Mouse (Mus musculus) liver, embryonic 14.5 days (tissue): ENCODE data around the gene Arhgap22. TPM values are rescaled to one million over a fixed set of nuclear protein-coding genes. Genes with fewer than 3 reads are reported as not detected.

Experiments used
- ATAC-seq: fragments of 200-750 bp; cut with Nextera tagmentation; 2 replicates; pipeline ENCODE4 v1.8.0; 2017; ENCODE audit warnings: moderate number of reproducible peaks, mild to moderate bottlenecking, moderate library complexity; ENCODE audit not compliant: insufficient read depth
- DNase-seq, 3 experiments: peaks; one replicate each; pipeline ENCODE4 v3.0.0-alpha.2; 2012 to 2013; ENCODE audit warnings: low read depth in 3 of 3, low spot score in 3 of 3
- H3K27ac ChIP-seq: fragments of 300-500 bp; sonication (generic); 2 replicates; pipeline ENCODE4 v1.5.1; 2014; ENCODE audit warnings: moderate library complexity, mild to moderate bottlenecking, control low read depth, inconsistent platforms
- H3K27me3 ChIP-seq: fragments of 300-500 bp; sonication (generic); 2 replicates; pipeline ENCODE4 v1.6.1; 2014; ENCODE audit warnings: mild to moderate bottlenecking, low read length, moderate library complexity; ENCODE audit not compliant: control insufficient read depth, insufficient read depth
- H3K36me3 ChIP-seq: fragments of 300-500 bp; sonication (generic); replicated peaks from 2 replicates; pipeline ENCODE4 v1.6.1; 2014; ENCODE audit warnings: low read depth; ENCODE audit not compliant: control insufficient read depth, insufficient read depth
- H3K4me1 ChIP-seq, 2 experiments: fragments of 200-500 bp in 1 of 2; fragments of 300-500 bp in 1 of 2; sonication (generic) in 1 of 2; replicated peaks; 2 replicates each; pipeline ENCODE4 v1.6.1; 2012 to 2014; ENCODE audit warnings: antibody characterized with exemption in 1 of 2, inconsistent platforms in 1 of 2, low read length in 1 of 2; ENCODE audit not compliant: control insufficient read depth in 2 of 2, insufficient read depth in 2 of 2
- H3K4me2 ChIP-seq: fragments of 300-500 bp; sonication (generic); 2 replicates; pipeline ENCODE4 v1.6.1; 2014; ENCODE audit warnings: low read depth, mild to moderate bottlenecking, control low read depth, moderate library complexity
- H3K4me3 ChIP-seq, 2 experiments: fragments of 200-500 bp in 1 of 2; fragments of 300-500 bp in 1 of 2; sonication (generic) in 1 of 2; 2 replicates each; pipeline ENCODE4 v1.5.1; 2012 to 2014; ENCODE audit warnings: low read depth in 2 of 2, low read length in 2 of 2, mild to moderate bottlenecking in 2 of 2, control low read depth in 1 of 2, inconsistent platforms in 1 of 2, moderate library complexity in 1 of 2; ENCODE audit not compliant: insufficient read depth in 1 of 2
- H3K9ac ChIP-seq: fragments of 300-500 bp; sonication (generic); replicated peaks from 2 replicates; pipeline ENCODE4 v1.6.1; 2014; ENCODE audit warnings: mild to moderate bottlenecking, control low read depth, moderate library complexity
- H3K9me3 ChIP-seq: fragments of 300-500 bp; sonication (generic); 2 replicates; pipeline ENCODE4 v1.6.1; 2016; ENCODE audit warnings: low read length, mixed read lengths; ENCODE audit not compliant: control insufficient read depth
- CTCF ChIP-seq: IDR thresholded peaks from 2 replicates; pipeline ENCODE4 v1.5.1; 2016; ENCODE audit warnings: antibody characterized with exemption, low read depth, control low read depth
- EP300 ChIP-seq: IDR thresholded peaks from 2 replicates; pipeline ENCODE4 v1.6.1; 2016; ENCODE audit warnings: antibody characterized with exemption, low read depth
- WGBS: fragments of 180-500 bp; shearing (Covaris S2); extraction: QIAGEN DNeasy Blood & Tissue Kit; methylation state at CpG from one replicate; pipeline ENCODE4 v1.1.7; 2014; ENCODE audit not compliant: insufficient replicate concordance; 5-methylcytosine and 5-hydroxymethylcytosine counted together
- polyA plus RNA-seq, 2 experiments: library from polyadenylated mRNA; depleted of rRNA in 1 of 2; stranded (reverse) in 1 of 2; unstranded in 1 of 2; fragments of >200 nt; fragmentation: Nextera tagmentation in 1 of 2; extraction: Ambion mirVana in 1 of 2; gene quantifications; 2 replicates each; pipeline versions ENCODE4 v1.2.1 to v1.2.3; 2012 to 2014

Arhgap22 gene
- polyA plus RNA-seq, 2 experiments: 2.0 to 2.6 TPM

DNA sequence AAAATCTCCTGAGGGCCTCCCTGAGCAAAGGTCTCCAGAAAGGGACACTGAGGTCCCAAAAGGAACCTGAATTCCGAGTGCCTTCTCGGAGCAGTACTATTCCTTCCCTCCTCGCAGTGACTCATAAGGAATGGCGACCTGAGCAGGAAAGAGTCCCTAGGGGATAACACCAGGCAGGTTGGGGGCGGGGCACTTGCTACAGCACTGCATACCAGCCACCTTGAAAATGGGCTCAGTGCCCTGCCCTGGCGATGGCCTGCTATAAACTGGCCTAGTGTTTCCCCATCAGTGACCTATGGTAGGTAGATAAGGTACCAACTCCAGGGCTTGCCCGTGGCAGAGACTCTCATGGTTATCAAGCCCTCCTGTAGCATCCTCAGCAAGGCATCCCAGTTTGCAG is 100.3 kb downstream of the Arhgap22 start:
- H3K9ac ChIP-seq: no peak overlapping the region
- H3K4me3 ChIP-seq: no peak overlapping the region
- no peak overlapping the region for H3K4me2 ChIP-seq
- 23% methylated on average over 7 of the region's 7 CpGs for WGBS
- H3K9me3 ChIP-seq: no peaks in the 10 kb centered on the region
- no peak for ATAC-seq
- no peaks in the 10 kb centered on the region for H3K36me3 ChIP-seq
- no peaks in the 10 kb centered on the region for H3K4me1 ChIP-seq
- H3K27ac ChIP-seq: no peak overlapping the region
- peaks cover 4% of the 10 kb centered on the region for H3K27me3 ChIP-seq
- TF ChIP-seq CTCF: no peak
- TF ChIP-seq EP300: no peak
- no peak for DNase-seq

DNA sequence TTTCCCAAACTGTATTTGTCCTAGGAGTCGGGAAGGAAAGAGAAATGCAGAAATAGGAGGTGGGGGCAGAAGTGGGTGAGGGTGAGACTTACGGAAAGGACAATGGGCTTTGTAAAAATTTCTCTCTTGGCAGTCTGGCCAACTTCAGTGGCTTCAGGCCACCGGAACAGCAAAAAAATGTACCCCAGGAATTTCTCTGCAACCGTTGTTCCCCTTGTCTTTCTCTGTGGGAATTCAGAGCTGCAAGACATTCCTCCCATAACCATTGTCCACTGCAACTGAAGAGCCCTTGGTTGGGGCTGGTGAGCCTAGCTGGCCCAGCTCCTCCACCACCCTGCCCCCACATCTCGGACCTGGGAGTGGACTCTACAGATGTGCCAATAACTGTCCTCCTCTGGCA is 101.3 kb downstream of the Arhgap22 start:
- Histone ChIP-seq H3K4me2 (no peak overlapping the region), H3K9me3 (no peaks in the 10 kb centered on the region), H3K27me3 (peaks cover 12% of the 10 kb centered on the region), H3K27ac (no peak overlapping the region), H3K4me3 (no peak overlapping the region), H3K9ac (no peak overlapping the region), H3K4me1 (no peaks in the 10 kb centered on the region), H3K36me3 (no peaks in the 10 kb centered on the region)
- WGBS: 50% methylated on average over 5 of the region's 5 CpGs
- ATAC-seq (no peak), DNase-seq (no peak)
- no peak for TF ChIP-seq EP300
- no peak for TF ChIP-seq CTCF

DNA sequence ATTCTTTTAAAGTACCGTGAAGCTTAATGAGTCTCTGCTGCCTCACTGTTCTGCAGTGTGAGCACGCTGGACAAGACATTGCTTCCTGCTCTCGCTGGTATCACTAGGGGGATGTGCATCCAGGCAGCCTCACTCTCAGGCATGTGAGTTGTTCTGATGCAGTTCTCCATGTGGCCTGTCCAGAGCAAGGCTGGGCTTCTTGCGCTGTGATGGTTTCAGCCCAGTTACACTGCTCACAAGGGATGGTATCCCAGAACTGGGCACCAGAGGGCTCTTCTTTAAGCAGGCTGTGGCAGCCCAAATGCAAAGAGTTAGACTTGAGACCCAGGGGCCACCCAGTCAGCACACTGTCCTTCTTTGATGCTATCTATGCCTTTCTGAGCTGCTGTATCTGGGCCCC is 101.9 kb downstream of the Arhgap22 start:
- no peaks in the 10 kb centered on the region for H3K4me1 ChIP-seq
- no peak overlapping the region for H3K9ac ChIP-seq
- no peak overlapping the region for H3K4me3 ChIP-seq
- no peak overlapping the region for H3K27ac ChIP-seq
- DNase-seq (no peak), ATAC-seq (no peak)
- no peak overlapping the region for H3K4me2 ChIP-seq
- TF ChIP-seq CTCF: 0 out of 2 replicates have a peak, but pooled peaks have one; percentile 16
- TF ChIP-seq EP300: no peak
- peaks cover 18% of the 10 kb centered on the region for H3K27me3 ChIP-seq
- no peaks in the 10 kb centered on the region for H3K36me3 ChIP-seq
- WGBS: 41% methylated on average over 4 of the region's 4 CpGs
- H3K9me3 ChIP-seq: no peaks in the 10 kb centered on the region

DNA sequence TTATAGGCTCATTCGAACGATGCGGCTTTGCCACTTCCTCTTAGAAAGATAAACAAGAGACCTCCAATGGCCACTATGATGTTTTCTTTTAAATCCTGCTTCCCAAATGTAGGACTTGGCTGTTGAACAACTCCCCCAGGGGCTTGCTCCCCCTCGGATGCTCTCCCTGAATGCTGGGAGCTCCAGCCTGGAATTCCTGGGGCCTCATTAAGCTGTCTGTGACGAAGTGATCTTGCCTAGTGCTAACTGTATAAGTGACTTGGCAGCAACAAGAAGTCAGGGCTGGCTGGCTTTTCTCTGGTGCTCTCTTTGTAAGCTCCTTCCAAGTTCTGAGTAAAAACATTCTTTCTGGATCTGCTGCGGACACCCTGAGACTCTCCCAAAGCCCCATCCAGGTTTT is 104.1 kb downstream of the Arhgap22 start:
- H3K4me3 ChIP-seq: no peak overlapping the region
- 31% methylated on average over 6 of the region's 6 CpGs for WGBS
- no peak for ATAC-seq
- H3K36me3 ChIP-seq: no peaks in the 10 kb centered on the region
- peaks cover 29% of the 10 kb centered on the region for H3K27me3 ChIP-seq
- H3K27ac ChIP-seq: no peak overlapping the region
- DNase-seq: no peak
- H3K9me3 ChIP-seq: no peaks in the 10 kb centered on the region
- no peak overlapping the region for H3K9ac ChIP-seq
- no peak overlapping the region for H3K4me2 ChIP-seq
- no peaks in the 10 kb centered on the region for H3K4me1 ChIP-seq
- no peak for TF ChIP-seq EP300
- TF ChIP-seq CTCF: no peak

DNA sequence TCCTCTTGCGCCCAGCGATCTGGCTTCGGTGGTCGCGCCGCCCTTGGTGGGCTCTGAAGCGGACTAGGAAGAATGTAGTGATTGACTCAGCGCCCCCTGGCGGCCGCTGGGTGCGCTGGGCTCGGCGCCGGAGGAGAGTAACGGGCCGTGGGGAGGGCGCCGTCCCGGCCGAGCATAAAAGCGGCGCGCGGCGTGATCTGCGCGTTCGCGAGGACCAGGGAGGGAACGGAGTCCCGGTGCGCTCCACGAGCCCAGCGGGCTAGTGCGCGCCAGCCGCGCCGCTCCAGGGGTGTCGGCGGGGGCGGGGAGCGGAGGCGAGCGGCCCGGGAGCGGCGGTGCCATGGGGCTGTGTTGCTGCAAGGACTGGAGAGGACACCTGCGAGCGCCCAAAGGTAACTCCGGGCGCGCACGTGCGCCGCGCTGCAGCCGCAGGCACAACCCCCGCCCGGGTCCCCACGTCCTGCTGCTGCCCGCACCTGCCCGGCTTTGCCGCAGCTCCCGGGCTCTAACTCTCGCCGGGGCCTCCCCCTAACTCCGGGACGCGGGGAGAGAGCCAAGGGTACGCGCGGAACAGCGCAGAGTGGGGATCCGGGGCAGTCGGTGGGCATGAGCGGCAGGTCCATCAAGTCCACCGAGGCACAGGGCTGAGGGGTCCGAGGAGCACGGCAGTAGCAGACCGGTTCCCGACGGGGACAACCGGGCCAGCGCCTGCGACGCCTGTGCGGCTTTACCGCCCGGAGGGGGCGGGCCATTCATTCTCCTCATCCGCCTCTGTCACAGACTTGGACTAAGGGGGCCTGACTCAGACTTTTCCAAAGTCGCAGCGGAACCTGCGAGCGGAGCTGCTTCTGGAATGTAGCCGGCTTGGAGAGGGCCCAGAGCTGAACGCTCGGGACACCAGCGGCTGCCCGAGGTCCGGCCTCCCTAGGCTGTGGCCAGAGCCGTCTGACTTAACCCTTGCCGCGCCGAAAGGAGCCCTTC is 106.0 kb downstream of the Arhgap22 start:
- Histone ChIP-seq H3K4me3 (peak overlapping the region; percentile 48 to 57), H3K36me3 (no peaks in the 10 kb centered on the region), H3K27ac (no peak overlapping the region), H3K4me1 (no peaks in the 10 kb centered on the region), H3K9ac (peak overlapping the region; percentile 23; the same call in 1 of the 2 replicates), H3K27me3 (peaks cover 29% of the 10 kb centered on the region), H3K4me2 (peak overlapping the region; percentile 67), H3K9me3 (no peaks in the 10 kb centered on the region)
- under 1% methylated on average over 95 of the region's 106 CpGs for whole genome bisulfite sequencing
- ATAC-seq (peak; percentile 53), DNase-seq (no peak)
- TF ChIP-seq EP300 (no peak), CTCF (peak; percentile 77)
